Mouse (Mus musculus) heart, embryonic 16.5 days (tissue): ENCODE data around the gene Med19. TPM values are rescaled to one million over a fixed set of nuclear protein-coding genes. Genes with fewer than 3 reads are reported as not detected.

Experiments used
- ATAC-seq: fragments of 200-750 bp; cut with Nextera tagmentation; replicated peaks from 2 replicates; pipeline ENCODE4 v1.8.0; 2017; ENCODE audit warnings: moderate number of reproducible peaks; ENCODE audit not compliant: insufficient read depth, low FRiP score; ENCODE audit errors: extremely low read depth
- H3K27ac ChIP-seq: fragments of 300-500 bp; sonication (generic); 2 replicates; pipeline ENCODE4 v1.5.1; 2014; ENCODE audit warnings: mild to moderate bottlenecking, low read length, control low read depth, moderate library complexity
- H3K27me3 ChIP-seq: fragments of 300-500 bp; sonication (generic); 2 replicates; pipeline ENCODE4 v1.6.1; 2014; ENCODE audit warnings: low read length, mixed read lengths; ENCODE audit not compliant: control insufficient read depth, insufficient read depth
- H3K36me3 ChIP-seq: fragments of 300-500 bp; sonication (generic); 2 replicates; pipeline ENCODE4 v1.6.1; 2014; ENCODE audit not compliant: control insufficient read depth, insufficient read depth
- H3K4me1 ChIP-seq: fragments of 300-500 bp; sonication (generic); 2 replicates; pipeline ENCODE4 v1.6.1; 2014; ENCODE audit warnings: low read length, mixed read lengths; ENCODE audit not compliant: control insufficient read depth, insufficient read depth
- H3K4me2 ChIP-seq: fragments of 300-500 bp; sonication (generic); 2 replicates; pipeline ENCODE4 v1.6.1; 2014; ENCODE audit warnings: low read depth, mild to moderate bottlenecking, control low read depth, low read length
- H3K4me3 ChIP-seq: fragments of 300-500 bp; sonication (generic); 2 replicates; pipeline ENCODE4 v1.5.1; 2014; ENCODE audit warnings: mild to moderate bottlenecking, control low read depth, low read length
- H3K9ac ChIP-seq: fragments of 300-500 bp; sonication (generic); 2 replicates; pipeline ENCODE4 v1.6.1; 2014; ENCODE audit warnings: low read length, control low read depth
- H3K9me3 ChIP-seq: fragments of 300-500 bp; sonication (generic); replicated peaks from 2 replicates; pipeline ENCODE4 v1.6.1; 2016; ENCODE audit warnings: low read length; ENCODE audit not compliant: control insufficient read depth
- WGBS: fragments of 180-500 bp; shearing (Covaris S2); extraction: QIAGEN DNeasy Blood & Tissue Kit; methylation state at CpG from one replicate; pipeline ENCODE4 v1.1.7; 2014; 5-methylcytosine and 5-hydroxymethylcytosine counted together
- polyA plus RNA-seq: library from polyadenylated mRNA; unstranded; fragments of >200 nt; fragmentation: Nextera tagmentation; extraction: Ambion mirVana; gene quantifications from 2 replicates; pipeline ENCODE4 v1.2.1, GENCODE M21; 2015

The Med19 gene
- polyA plus RNA-seq, result 21.4 and 23.0 TPM in 2 replicates

- WGBS, result under 1% methylated on average over 44 of the region's 44 CpGs
- peak within 1 kb of the TSS; percentile 80 for H3K9ac ChIP-seq
- no peaks in the 10 kb centered on the region for H3K27me3 ChIP-seq
- peak within 1 kb of the TSS; percentile 77 for H3K4me2 ChIP-seq
- peak within 1 kb of the TSS; percentile 84 for H3K4me3 ChIP-seq
- peak; percentile 99 for ATAC-seq
- H3K36me3 ChIP-seq, result peaks cover 19% of the 10 kb centered on the region
- H3K9me3 ChIP-seq, result no peaks in the 10 kb centered on the region
- H3K27ac ChIP-seq, result peak within 1 kb of the TSS; percentile 72
- H3K4me1 ChIP-seq, result peaks cover 20% of the 10 kb centered on the region
Observed at GRCm38 (mm10) chr2:84677968-84678880, at the start of gene Med19, which contains the start of gene Gm28635. Gene Med19, plus strand, starts transcription at chr2:84678402. Gene Gm28635, minus strand, starts transcription at chr2:84678041.

- H3K27ac ChIP-seq, result peak overlapping the region; percentile 93
- no peak overlapping the region for H3K4me2 ChIP-seq
- ATAC-seq, result no peak
- H3K4me3 ChIP-seq, result no peak overlapping the region
- no peak overlapping the region for H3K9ac ChIP-seq
- H3K4me1 ChIP-seq, result peaks cover 63% of the 10 kb centered on the region
- no peaks in the 10 kb centered on the region for H3K9me3 ChIP-seq
- no peaks in the 10 kb centered on the region for H3K27me3 ChIP-seq
- H3K36me3 ChIP-seq, result no peaks in the 10 kb centered on the region
- WGBS, result 100% methylated on average over 1 of the region's 1 CpGs
Observed at GRCm38 (mm10) chr2:84632001-84632400, 46.2 kb upstream of the Med19 start.

GRCm38 (mm10) chr2:84632999-84633398, 45.2 kb upstream of the Med19 start:
- Histone ChIP-seq H3K27ac (peak overlapping the region; percentile 93), H3K9ac (peak overlapping the region; percentile 72), H3K9me3 (no peaks in the 10 kb centered on the region), H3K4me1 (peaks cover 65% of the 10 kb centered on the region), H3K4me2 (peak overlapping the region; percentile 63), H3K36me3 (no peaks in the 10 kb centered on the region), H3K27me3 (no peaks in the 10 kb centered on the region), H3K4me3 (peak overlapping the region; percentile 30)
- 0% methylated on average over 3 of the region's 3 CpGs for WGBS
- no peak for ATAC-seq

DNA sequence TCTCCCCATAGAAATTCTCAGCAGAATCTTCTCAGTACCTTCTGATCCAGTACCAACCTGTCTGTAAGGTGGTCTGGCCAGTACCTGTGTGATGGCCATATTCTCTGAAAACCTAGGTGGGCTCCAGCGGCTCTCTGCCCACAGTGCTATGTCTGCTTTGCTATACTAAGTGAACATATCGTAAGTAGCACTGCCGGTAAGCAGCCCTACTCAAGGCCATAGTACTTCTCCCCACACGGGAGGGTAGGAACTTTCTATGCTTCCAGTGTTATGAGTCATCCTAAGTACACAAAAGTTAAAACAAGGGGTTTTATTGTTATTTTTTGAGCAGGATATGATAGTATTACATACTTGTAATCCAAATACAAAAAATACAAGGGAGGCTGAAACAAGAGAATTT, 44.2 kb upstream of the Med19 start:
- H3K4me3 ChIP-seq, result peak overlapping the region; percentile 36
- peak overlapping the region; percentile 71 for H3K4me2 ChIP-seq
- peak overlapping the region; percentile 72 for H3K9ac ChIP-seq
- no peaks in the 10 kb centered on the region for H3K27me3 ChIP-seq
- H3K36me3 ChIP-seq, result no peaks in the 10 kb centered on the region
- ATAC-seq, result no peak
- peak overlapping the region; percentile 97 for H3K27ac ChIP-seq
- WGBS, result 24% methylated on average over 4 of the region's 4 CpGs
- H3K4me1 ChIP-seq, result peaks cover 71% of the 10 kb centered on the region
- H3K9me3 ChIP-seq, result no peaks in the 10 kb centered on the region

GRCm38 (mm10) chr2:84634934-84635482, 43.2 kb upstream of the Med19 start:
- Histone ChIP-seq H3K4me2 (peak overlapping the region; percentile 71), H3K36me3 (no peaks in the 10 kb centered on the region), H3K27me3 (no peaks in the 10 kb centered on the region), H3K4me3 (peak overlapping the region; percentile 36), H3K4me1 (peaks cover 73% of the 10 kb centered on the region), H3K9me3 (no peaks in the 10 kb centered on the region), H3K27ac (peak overlapping the region; percentile 97), H3K9ac (peak overlapping the region; percentile 72)
- ATAC-seq, result 0 out of 2 replicates have a peak, but pooled peaks have one; percentile 8
- WGBS, result 19% methylated on average over 4 of the region's 4 CpGs

DNA sequence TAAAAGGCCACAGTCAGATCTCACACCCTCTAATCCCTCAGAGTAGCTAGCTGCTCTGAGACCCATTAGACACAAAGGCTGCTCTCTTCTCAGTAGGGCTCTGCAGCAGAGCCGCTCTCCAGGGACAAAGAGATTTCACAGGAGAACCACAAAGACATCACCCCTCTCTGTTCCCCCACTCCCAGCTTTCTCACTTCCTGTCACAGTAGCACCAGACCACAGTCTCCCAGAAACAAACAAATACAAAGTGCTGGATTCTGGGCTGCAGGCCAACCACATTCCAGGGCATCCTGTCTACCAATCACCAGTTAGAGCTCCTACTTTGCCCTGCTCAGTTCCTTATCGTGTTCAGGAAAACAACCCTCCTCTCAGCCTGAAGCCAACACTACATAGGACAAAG, 42.6 kb upstream of the Med19 start:
- 5% methylated on average over 2 of the region's 2 CpGs for WGBS
- Histone ChIP-seq H3K27ac (peak overlapping the region; percentile 97), H3K36me3 (no peaks in the 10 kb centered on the region), H3K4me3 (peak overlapping the region; percentile 36), H3K27me3 (no peaks in the 10 kb centered on the region), H3K9me3 (no peaks in the 10 kb centered on the region), H3K9ac (peak overlapping the region; percentile 72), H3K4me1 (peaks cover 78% of the 10 kb centered on the region), H3K4me2 (peak overlapping the region; percentile 71)
- ATAC-seq, result peak; percentile 89

DNA sequence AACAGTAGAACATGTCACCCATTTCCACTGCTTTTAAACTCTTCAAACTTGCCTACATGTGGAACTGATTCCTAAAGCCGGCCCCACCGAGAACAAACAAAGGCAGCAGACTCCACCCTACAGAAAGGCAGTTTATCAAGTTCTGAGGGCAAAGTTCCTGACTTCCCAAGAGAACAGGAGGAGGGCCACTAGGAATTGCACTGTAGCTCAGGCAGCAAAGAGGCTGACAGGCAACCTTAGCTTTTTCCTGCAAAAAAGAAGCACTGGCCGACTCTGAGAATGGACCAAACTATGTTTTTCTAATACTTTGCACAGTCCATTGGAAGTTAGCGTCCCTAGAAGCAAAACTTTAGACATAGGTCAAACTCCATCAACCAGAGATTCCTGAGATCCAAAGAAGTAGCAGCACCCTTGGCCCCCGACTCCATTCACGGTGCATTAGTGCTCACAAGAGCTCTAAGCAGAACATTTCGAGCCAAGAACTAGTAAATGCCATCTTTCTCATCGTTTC, 41.9 kb upstream of the Med19 start:
- H3K36me3 ChIP-seq, result no peaks in the 10 kb centered on the region
- peak overlapping the region; percentile 60 for H3K9ac ChIP-seq
- H3K4me1 ChIP-seq, result peaks cover 85% of the 10 kb centered on the region
- 16% methylated on average over 8 of the region's 8 CpGs for WGBS
- ATAC-seq, result no peak
- H3K4me2 ChIP-seq, result peak overlapping the region; percentile 71
- H3K9me3 ChIP-seq, result no peaks in the 10 kb centered on the region
- peak overlapping the region; percentile 97 for H3K27ac ChIP-seq
- H3K27me3 ChIP-seq, result no peaks in the 10 kb centered on the region
- H3K4me3 ChIP-seq, result peak overlapping the region; percentile 34

GRCm38 (mm10) chr2:84637452-84638165, 40.6 kb upstream of the Med19 start:
- Histone ChIP-seq H3K4me1 (peaks cover 82% of the 10 kb centered on the region), H3K36me3 (0 out of 2 replicates have a peak, but pooled peaks cover 3% of the 10 kb centered on the region), H3K9me3 (no peaks in the 10 kb centered on the region), H3K27ac (peak overlapping the region; percentile 97), H3K9ac (peak overlapping the region; percentile 5), H3K4me2 (peak overlapping the region; percentile 50), H3K27me3 (no peaks in the 10 kb centered on the region), H3K4me3 (peak overlapping the region; percentile 19; the same call in 1 of the 2 replicates)
- 17% methylated on average over 7 of the region's 7 CpGs for WGBS
- no peak for ATAC-seq
